Mouse (Mus musculus): ENCODE measurements around the gene Mrps34.

Gene Mrps34

DNA sequence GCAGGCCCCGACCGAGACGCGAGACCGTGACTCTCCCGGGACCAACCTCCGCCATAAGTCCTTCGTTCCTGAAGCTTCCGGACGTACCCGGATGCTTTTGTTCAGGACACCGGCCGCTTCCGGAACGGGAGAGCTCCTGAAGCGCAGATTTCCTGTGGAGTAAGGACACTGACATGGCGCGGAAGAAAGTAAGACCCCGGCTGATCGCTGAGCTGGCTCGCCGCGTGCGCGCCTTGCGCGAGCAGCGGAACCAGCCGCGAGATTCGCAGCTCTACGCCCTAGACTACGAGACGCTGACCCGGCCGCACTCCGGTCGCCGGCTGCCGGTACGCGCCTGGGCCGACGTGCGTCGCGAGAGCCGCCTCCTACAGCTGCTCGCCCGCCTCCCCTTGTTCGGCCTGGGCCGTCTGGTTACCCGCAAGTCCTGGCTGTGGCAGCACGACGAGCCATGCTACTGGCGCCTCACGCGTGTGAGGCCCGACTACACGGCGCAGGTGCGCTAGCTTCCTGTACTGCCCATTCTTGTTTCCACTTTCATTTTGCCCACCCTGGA is at the start of gene Mrps34, which contains the start of gene Eme2:
Gene Mrps34 (plus strand): TSS at position 122 of the 553 bp plus-strand sequence.
Gene Eme2 (minus strand): TSS at position 93 of the 553 bp plus-strand sequence.
- peak; percentile 71 for DNase-seq (ENCODE audit: low spot score)

- no peak for DNase-seq (ENCODE audit: low spot score)
Measured at GRCm38 (mm10) chr17:24847386-24847785, 47.5 kb upstream of the Mrps34 start.

DNA sequence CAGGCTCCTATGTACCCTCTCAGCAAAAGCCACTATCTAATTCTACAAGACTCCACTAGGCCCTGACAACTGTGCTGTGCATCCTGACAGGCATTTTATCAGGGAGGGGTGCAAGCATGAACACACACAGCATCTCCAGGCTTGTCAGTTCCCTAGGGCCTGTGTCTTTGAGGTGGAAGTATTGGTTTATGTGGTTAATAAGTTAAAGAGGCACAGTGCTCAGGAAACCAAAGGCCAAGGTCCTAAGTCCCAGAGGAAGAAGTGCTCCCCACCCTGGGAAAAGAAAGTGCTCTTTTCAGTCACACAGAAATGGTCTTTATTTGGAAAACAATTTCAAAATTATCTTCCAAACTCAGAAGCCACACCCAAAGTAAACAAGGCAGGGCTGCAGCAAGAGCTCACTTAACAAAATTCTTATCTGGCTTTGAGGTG is 46.3 kb upstream of the Mrps34 start:
- DNase-seq (ENCODE audit: low spot score): no peak

- no peak for DNase-seq (ENCODE audit: low spot score)
Measured at GRCm38 (mm10) chr17:24849733-24850064, 45.2 kb upstream of the Mrps34 start.

GRCm38 (mm10) chr17:24850065-24850772 is 44.7 kb upstream of the Mrps34 start, which contains the start of gene Fahd1:
Gene Fahd1, minus strand, starts transcription at chr17:24850364.
- DNase-seq (ENCODE audit: low spot score): peak; percentile 82

DNA sequence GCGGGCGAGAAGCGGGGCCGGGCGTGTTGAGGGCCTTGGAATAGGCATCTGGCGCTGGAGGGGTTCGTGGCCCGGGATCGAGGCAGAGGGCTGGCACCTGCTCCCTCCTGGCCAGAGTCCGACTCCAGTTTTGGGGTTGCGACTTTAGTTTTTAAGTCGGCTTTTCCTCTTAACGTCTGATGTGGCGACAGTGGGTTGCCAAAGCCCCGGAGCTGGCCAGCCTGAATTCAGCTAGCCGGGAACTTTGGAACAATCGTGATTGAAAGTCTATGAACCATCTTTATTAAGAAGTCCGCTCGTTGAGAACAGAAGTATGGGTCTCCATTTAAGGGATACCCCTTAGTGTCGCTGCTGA is 44.2 kb upstream of the Mrps34 start:
- DNase-seq (ENCODE audit: low spot score): no peak

DNA sequence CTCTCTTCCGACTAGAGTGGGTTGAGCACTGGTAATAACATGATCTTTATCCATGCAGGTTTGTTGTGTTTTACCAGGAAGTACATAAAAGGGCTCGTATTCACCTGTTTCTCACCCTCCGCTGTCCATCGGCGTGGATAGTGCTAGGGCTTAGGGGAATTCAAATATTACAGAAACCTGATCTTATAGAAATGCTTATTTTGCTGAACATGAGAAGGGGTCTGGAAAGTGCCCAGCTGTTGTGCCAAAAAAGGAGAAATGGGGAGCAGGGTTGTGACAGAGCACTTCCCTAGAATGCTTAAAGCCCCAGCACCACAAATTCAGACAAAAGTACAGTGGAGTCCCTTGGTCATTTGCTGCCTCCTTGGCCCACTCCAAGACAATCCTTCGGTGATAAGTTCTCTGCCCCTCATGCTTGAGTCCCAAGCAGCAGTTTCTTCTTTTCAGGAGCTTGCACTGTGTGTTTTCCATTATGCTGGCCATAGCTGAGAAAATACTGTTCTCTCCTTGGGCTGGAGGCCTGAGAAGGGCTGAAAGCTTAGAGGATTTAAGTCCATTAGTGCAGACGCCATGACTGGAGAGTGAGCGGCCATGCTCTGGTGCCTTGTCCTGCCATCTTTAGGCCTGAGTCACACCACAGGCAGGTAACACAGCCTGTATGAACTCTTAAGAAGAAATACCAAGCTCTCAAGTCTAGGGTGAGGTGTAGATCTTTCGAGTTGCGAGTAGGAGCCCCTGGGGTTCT is 43.4 kb upstream of the Mrps34 start:
- DNase-seq (ENCODE audit: low spot score): no peak

DNA sequence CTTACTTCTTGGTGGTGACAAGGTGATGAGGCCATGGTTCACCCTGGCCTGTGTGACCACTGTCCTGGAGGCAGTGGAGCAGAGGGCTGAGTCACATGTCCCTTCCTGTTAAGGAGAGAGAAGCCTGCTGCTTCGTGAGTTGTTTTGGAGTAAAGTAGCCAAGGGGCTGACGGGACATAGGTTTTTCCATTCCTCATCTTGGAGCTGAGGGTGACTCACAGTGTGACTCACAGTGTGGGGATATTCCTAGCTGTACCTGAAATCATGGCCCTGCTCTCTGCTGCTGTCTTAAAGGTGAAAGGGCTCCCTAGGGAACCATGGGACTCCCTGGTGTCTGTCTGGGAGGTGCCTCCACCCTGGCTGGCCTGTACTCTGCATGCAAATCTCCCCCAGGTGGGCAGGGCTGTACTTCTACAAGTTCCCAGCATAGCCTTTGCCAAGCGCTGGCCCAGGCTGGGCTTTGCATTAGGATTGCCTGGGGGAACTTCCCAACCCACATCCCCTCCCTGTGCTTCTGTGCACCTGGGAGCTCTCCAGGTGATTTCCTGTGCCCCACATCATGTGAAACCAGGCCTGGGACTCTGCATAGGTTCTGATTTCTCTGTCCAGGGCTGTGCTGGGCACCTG is 39.0 kb upstream of the Mrps34 start:
- no peak for DNase-seq (ENCODE audit: low spot score)

DNA sequence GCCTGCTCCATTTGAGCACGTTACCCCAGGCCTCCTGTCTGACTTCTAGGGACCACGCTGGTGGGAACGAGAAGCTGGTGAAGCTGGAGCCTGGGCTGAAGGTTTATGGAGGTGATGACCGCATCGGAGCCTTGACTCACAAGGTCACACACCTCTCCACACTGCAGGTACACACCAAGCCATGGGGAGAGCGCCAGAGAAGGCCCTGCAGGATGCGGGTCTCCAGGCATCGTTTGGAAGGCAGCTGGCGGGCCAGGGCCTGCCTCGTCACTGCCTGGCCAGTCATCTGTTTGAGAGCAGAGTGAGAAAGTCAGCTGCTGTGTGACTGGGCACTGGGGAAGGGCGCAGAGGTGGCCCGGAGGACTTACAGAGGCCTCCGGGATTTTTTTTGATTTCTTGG is 38.3 kb upstream of the Mrps34 start:
- DNase-seq (ENCODE audit: low spot score): no peak

DNA sequence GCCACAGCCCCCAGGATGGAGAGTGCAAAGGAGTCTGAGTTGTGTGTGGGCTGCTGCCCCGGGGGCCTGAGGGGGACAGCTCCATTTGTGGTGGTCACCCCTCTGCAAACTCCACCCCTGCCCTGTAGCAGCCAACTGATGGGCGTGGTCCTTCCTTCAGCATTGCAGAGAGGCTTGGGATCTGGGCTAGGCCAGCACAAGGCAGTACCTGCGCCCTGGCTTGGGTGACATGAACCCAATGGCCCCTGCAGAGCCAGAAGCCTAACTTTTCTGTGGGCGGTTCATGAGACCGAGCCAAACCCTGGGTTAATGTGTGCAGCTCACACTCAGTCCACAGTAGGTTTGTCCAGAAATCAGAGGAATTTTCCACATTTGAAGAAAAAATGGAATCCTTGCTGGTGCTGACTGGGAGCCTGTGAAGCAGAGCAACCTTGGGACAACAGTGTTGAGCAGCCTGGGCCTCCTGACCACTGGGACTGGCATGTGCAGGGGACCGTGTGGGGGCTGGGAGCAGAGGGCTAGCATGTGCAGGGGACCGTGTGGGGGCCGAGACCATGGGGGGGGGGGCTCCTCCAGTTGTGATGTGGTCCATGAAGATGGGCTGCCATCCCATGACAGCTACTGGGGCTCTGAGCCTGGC is 37.0 kb upstream of the Mrps34 start:
- DNase-seq (ENCODE audit: low spot score): no peak

DNA sequence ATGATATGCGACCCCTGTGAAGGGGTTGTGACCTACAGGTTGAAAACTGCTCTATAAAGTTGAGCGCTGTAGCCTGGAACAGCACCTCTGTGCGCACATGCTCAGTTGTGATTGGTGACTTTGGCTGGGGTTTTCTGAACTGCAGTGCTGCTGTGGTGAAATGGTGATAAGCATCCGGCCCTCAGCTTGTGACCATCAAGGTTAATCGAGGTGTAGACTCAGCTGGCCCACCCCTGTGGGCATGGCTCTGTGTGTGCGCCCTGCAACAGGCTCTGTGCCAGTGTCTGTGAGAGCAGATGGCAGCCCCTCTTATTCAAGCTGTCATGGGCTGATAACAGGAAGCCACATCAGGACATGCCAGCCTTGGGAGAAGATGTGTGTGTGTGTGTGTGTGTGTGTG is 35.9 kb upstream of the Mrps34 start:
- DNase-seq (ENCODE audit: low spot score): no peak

DNA sequence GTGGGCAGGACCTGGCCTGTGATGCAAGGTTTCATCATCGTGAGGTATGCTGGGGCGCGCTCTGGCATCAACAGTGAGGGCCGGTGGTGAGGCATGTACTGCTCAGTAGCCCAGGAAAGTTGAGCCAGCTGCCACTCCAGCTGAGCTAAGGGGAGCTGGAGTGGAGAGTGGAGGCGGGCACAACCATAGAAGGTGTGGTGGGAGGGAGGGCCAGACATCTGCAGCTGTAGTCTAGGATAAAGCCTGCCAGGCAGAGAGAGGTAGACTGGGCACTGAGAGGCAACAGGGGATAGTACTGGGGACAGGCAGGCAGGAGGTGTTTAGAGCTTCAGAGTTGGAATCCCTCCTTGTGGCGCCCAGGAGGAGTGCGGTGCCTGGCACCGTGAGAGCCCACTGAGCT is 34.8 kb upstream of the Mrps34 start:
- no peak for DNase-seq (ENCODE audit: low spot score)

GRCm38 (mm10) chr17:24861785-24862184 is 33.1 kb upstream of the Mrps34 start:
- no peak for DNase-seq (ENCODE audit: low spot score)

- DNase-seq (ENCODE audit: low spot score): no peak
Measured at GRCm38 (mm10) chr17:24865776-24866175, 29.1 kb upstream of the Mrps34 start, which contains the start of gene Igfals. Gene Igfals, plus strand, starts transcription at chr17:24865997.

DNA sequence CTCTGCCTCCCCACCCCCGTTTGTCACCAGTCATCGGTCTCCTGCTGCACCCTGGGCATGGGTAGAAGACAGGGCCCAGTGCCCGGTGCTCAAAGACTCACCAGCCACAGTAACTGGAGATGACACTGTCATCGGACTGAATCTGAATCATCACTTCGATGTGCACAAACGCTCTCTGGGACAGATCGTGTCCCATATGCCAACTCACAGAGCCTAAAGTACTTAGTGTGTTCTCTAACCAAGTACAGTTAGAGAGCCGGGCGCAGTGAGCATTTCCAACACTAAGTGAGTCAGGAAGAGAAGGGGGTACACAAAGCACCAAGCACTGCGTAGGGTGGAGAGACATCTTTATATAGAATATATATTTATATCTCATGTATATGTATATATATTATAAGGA is 27.0 kb upstream of the Mrps34 start:
- no peak for DNase-seq (ENCODE audit: low spot score)

DNA sequence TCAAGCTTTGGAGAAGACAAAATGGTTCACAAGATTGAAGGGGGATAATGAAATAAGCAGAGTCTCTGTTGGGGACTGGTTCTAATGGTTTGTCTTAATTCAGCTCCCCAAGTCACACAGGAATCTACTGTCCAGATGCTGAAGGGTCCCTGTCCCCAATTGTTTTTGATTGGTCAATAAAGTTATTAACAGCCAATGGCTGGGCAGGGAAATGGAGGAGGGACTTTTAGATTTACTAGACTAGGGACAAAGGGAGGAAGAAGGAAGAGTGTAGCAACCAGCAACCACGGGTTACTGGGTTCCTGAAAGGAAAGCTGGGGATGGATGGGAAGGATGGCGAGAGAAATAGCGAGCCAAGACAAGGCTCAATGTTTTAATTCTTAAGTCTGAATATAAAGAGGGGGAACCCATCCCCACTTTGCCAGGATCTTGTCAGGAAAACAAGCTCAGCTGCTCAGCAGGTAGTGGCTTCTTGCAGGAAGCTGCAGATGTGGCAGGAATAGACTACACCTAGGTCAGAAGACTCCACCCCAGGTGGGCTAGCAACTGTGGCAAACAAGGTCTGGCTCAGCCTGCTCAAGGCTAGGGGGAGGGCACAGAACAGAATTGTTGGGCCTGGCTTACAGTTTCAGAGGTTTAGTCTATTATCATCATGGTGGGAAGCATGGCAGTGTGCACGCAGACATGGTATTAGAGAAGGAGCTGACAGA is 21.1 kb upstream of the Mrps34 start:
- no peak for DNase-seq (ENCODE audit: low spot score)

DNA sequence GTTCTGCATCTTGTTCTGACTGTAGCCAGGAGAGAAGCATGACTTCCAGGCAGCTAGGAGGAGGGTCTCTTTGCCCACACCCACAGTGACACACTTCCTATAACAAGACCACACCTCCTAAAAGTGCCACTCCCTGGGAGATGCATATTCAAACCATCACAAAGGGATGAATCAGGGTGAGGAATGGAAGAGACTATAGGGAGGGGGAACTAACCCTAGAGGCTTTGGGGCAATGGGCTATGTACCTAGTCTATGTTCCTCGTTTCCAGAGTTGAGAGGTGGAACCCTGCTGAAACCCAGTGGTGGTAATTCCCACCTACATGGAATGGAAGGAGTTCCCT is 20.5 kb upstream of the Mrps34 start:
- DNase-seq (ENCODE audit: low spot score): no peak

DNA sequence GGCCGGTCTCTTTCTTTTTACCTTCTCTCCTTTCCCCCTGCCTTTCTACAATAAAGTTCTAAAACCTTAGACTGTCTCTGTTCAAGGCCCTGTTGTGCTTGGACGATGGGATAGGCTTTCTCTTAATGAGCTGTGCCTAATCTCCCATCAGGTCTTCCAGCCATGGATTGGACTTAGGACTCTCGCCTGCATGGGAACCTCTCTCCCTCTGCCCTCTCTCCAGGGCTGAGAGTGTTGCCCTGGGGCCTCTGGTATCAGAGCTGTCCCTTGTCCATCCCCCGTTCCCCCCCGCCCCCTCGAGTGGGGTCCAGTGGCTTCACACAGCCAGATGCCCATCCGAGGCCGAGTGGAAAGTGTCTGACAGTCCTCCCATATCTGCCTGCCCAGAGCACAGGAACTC is 19.9 kb upstream of the Mrps34 start:
- no peak for DNase-seq (ENCODE audit: low spot score)

GRCm38 (mm10) chr17:24877336-24878116 is 17.4 kb upstream of the Mrps34 start:
- DNase-seq (ENCODE audit: low spot score): no peak

DNA sequence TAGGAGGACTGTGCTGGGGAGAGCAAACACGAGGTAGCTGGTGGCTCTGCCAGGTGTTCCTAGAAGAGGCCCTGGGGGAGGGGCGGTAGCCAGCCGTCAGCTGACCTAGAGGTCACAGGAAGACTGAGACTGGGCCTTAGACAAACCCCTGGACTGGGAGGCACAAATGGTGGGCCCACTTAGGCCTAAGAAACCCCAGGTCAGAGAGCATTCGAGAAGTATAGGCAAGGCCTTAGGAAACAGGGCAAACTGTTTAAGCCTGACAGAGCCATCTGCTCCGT is 16.9 kb upstream of the Mrps34 start:
- DNase-seq (ENCODE audit: low spot score): no peak

- no peak for DNase-seq (ENCODE audit: low spot score)
Measured at GRCm38 (mm10) chr17:24878531-24878930, 16.4 kb upstream of the Mrps34 start.

Data from urinary bladder, postnatal 25 days (tissue).